Mouse (Mus musculus): ENCODE data around the gene Clec1b.

The Clec1b gene

DNA sequence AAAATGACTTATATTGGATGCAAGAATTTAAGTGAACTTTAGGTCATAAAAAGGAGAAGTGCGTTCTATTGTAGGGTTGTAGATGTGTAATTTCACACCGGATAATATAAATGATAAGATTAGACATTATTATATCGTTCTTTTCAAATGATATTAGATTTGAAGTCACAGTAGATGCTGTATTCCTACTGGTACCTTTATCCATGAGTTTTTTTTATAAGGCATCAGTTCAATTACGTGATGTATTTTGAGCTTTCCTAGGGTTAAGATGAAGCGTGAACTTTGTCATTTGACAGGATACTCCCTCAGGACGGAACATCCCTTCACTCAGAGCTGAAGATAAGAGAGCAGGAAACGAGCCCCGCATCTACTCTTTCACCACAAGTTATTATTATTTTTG lies at the start of gene Clec1b:
Gene Clec1b (plus strand): TSS at position 301 of the 400 bp plus-strand sequence.
- in situ Hi-C loops (cut with MboI, MseI) = loop anchor here (10.0 kb wide), 1 partner anchor 128 kb away; no protein-coding TSS in a partner anchor

DNA sequence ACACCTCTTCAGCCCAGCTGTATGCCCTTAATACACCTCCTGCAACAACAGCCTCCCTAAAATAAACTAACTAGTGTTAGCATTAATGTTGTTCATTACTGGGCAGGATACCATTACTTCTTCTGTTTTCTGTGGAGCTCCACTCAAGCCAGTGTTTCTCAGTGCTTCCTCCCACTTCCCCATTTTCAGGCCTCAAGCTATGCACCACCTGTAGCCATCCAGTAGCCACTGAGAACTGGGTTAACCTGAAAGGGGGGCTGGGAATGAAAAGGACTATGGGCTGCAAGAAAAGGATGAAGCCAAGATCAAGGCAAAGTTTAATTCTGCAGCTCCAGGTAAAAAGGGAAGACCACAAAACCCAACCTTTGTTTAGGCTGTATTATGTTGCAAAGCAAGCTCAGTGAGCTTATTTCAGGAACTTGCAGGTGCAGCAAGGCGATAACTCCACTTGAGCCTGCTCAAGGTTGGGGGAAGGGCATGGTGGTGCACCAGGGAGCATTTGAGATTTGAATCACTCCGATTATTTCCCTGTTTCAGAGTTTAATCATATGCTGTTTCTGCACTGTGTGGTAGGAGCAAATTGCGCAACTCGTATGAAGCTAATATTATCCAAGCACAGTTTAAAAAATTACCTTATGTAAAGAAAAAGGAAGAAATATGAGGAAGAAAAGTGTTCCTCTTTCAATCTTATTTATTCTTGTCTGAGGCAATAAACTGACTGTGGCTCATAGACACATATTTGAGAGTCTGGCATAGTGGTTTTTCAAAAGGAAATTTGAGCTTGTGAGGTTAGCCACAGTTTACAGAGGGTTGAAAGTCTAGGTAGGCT lies 47.4 kb upstream of the Clec1b start:
- in situ Hi-C loops (cut with MboI, MseI) = loop anchor here (25.0 kb wide), 1 partner anchor 262 kb away; no protein-coding TSS in a partner anchor

DNA sequence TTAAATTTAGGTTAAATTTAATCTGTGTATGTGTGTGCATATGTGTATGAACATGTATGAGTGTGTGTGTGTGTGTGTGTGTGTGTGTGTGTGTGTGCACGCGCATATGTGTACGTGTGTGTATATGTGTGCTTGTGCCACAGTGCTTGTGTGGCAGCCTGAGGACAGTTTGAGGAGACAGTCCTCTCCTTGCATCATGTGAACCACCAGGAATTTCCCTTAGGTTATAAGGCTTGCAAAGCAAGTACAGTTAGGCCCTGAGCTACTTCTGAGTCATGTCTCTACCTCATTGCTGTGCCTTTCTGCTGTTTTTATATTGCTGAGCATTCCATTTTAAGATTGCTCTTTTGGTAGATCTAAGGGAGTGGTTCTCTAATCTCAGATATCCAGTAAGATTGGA lies 46.0 kb upstream of the Clec1b start:
- in situ Hi-C loops (cut with MboI, MseI) = loop anchor here (25.0 kb wide), 1 partner anchor 264 kb away; no protein-coding TSS in a partner anchor

DNA sequence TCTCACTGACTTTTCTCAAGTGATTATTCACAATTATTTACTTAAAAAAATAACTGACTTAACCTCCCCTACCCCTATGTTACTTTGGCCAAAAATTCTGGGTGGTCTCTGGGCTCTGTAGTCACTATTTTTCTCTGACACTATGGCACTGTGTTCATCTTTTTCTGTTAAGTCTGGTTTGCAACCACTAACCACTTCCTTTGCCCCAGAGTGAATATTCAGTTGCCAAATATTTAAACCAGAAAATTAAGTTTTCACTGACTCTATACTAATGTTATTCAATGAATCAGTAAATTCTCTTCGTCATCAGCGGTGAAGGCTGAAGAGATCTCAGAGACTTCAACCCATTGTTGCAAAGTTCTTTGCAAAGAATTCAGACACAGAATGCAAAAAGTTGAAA lies 41.3 kb upstream of the Clec1b start:
- in situ Hi-C loops (cut with MboI, MseI) = loop anchor here (25.0 kb wide), 1 partner anchor 268 kb away; no protein-coding TSS in a partner anchor

DNA sequence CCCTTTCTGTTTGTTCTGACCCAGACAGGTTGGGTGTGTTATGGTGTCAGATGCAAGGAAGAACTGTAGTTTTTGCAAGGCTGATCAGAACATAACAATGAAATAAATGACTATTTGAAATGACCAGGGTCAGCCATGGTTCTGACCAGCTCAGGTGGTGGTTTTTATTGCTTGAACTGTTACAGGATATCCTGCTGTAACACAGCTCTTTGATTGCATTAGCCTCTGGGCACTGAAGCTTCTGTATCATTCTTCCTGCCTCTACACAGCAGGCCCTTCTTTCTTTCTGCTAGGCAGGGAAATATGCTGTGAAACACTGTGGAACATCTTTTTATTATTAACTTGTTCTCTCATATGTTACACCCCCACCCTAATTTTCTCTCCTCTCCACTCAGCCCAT lies 40.7 kb upstream of the Clec1b start:
- in situ Hi-C loops (cut with MboI, MseI) = loop anchor here (25.0 kb wide), 1 partner anchor 269 kb away; no protein-coding TSS in a partner anchor

DNA sequence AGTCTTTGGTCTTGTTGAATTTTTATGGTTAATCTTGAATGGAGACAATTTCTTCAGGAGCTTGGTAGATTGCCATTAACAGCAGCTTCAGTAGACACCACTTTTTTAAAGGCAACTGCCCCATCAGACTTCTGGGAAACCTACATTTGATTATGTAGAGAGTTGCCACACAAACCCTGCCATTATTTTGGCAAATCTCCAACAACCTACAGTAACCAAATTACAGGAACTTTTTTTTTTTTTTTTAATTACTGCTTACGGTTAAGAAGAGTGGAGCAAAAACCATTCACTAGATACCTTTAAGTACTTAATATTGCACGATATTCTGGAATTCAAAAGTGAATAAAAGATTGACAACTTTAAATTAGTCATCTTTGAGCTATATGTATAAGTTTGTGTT lies 37.6 kb upstream of the Clec1b start:
- in situ Hi-C loops (cut with MboI, MseI) = loop anchor here (25.0 kb wide), 1 partner anchor 272 kb away; no protein-coding TSS in a partner anchor

DNA sequence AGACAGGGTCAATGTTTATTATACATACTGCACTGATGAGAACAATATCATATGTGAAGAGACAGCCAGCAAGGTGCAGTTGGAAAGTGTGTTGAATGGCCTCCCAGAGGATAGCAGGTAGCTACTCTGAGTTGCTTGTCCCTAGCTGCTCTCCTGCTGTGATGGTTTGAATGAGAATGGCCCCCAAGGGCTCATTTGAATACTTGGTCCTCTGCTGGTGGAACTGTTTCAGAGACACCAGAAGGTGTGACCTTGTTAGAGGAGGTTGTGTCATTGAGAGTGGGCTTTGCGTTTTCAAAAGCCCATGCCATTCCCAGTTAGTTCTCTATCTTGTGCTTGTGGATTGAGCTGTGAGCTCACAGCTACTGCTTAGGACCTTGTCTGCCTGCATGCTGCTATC lies 33.2 kb upstream of the Clec1b start:
- in situ Hi-C loops (cut with MboI, MseI) = loop anchor here (5.0 to 25.0 kb wide), 3 partner anchors 112 to 509 kb away; no protein-coding TSS in a partner anchor

DNA sequence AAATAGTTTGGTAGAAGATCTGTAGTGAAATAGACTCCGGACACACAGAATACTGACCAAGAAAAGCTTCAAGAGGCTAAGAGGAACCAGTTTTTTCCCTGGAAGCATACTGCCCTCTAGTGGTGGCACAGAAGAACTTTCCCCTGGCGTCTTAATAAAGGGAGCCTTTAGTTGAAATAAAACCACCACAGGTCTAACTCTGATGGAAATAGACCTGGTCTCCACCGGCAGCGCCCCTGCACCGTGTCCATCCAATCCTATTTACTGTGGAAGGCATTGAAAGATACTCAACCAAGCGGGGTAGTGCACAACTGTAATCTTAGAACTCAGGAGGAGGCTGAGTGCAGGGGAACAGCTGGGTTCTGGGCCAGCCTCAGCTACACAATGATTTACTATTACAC lies 31.1 kb upstream of the Clec1b start:
- in situ Hi-C loops (cut with MboI, MseI) = loop anchor here (10.0 to 25.0 kb wide), 2 partner anchors 279 to 511 kb away; no protein-coding TSS in a partner anchor

DNA sequence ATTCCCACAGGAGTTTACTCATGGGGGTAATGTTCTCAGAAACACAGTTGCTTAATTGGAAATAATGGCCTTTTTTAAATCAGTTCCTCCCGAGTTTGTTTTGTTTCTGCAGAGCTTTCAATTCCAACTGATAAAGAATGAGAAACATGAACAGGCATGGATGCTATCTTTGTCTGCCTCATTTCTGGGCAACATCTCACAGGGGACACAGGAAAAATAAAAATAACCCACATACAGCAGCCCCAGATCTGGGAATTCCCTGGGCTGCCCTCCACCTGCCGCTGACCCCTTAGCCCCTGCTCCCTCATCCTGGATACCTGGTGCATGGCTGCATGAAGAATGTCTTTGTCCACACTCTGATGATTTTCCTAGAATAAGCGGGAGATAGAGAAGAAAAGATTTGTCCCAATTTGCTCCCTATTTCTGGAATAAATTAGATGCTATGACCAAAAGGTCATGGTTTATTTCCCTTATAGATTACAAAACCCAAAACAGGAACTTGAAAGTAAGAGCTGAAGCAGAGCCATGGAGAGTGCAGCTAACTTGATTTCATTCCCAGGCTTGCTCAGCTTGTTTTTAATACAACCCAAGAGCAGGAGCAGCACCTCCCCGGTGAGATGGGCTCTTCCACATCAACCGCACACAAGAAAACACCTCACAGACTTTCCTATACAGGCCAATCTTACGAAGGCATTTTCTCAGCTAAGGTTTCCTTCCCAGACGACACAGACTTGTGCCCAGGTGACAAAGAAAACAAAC lies 27.5 kb upstream of the Clec1b start:
- in situ Hi-C loops (cut with MboI, MseI) = loop anchor here (10.0 to 25.0 kb wide), 2 partner anchors 282 to 515 kb away; no protein-coding TSS in a partner anchor

DNA sequence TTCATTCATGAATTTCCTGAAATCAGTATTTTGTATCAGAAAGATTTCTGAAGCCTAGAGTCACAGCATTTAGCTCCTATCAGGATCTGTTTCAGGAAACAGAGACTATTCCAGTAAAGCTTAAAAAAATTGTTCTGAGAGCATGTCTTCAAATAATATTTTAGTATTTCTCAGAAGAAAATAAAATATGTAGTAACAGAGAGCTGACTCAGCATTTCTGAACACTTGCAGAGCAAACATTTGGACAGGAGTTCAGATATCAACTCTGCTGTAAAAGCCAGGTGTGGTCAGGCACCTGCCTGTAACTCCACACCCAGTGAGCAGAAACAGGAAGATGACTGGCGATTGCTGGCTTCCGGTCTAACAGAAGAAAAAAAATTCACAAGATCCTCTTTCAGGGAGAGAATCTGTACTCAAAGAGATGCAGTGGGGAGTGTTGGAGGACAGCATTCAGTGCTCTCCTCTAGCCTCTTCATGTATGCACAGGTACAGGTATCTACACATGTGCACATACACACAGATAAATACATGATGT lies 22.1 kb upstream of the Clec1b start:
- in situ Hi-C loops (cut with MboI, MseI) = loop anchor here (25.0 kb wide), 1 partner anchor 288 kb away; no protein-coding TSS in a partner anchor

DNA sequence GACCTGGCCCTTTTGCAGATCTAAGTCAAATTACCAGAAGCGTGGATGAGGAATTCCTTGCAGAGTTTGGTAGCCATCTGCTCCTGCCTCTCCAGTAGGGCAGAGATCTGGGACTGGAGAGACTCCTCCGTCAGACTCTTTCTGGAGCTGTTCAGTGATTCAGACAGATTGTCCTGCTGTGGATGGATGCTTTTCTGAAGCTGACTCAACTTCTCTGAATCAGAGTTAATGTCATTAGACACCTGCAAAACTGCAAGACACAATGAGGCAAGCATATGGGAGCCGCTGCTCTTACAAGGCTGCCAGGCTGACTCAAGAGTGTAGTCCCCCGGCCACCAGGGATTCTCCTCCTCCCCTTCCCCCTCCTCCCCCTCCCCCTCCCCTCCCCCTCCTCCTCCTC lies 16.6 kb upstream of the Clec1b start:
- in situ Hi-C loops (cut with MboI, MseI) = no loop called here

DNA sequence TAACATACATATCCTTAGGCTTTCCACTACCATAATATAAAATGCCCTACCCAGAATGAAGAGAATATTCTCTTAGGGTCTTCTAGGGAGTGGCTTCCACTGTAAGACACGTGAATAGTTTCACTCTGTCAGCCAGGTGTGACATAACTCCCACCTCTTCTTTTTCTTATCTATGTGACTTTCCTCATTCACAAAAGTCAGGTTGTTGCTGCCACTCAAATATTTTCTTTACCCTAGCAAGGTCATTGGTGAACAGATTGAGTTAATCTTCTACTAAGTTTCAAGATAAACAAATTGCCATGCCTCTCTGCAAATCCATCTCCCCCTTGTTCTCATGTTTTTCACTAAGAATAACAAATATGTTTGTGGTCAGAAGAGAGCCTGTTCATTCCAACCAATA lies 15.4 kb upstream of the Clec1b start:
- in situ Hi-C loops (cut with MboI, MseI) = no loop called here

DNA sequence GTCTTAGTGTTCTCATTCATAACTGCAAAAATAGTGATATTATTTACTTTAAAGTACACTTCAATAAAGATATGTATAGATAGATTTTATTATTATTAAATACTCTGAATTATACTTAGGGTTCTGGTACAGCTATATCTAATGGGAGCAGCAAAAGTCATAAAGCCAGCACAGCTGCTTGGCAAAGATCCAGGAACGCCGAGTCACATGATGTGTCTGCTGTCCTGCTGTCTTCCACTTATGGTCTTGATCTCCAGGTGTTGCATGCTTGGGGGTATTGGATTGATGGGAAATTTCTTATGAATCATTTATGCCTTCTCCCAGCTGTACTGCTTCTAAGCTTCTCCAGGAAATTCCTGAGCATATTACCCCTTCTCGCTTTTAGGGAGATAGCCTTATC lies 13.6 kb upstream of the Clec1b start:
- in situ Hi-C loops (cut with MboI, MseI) = no loop called here

DNA sequence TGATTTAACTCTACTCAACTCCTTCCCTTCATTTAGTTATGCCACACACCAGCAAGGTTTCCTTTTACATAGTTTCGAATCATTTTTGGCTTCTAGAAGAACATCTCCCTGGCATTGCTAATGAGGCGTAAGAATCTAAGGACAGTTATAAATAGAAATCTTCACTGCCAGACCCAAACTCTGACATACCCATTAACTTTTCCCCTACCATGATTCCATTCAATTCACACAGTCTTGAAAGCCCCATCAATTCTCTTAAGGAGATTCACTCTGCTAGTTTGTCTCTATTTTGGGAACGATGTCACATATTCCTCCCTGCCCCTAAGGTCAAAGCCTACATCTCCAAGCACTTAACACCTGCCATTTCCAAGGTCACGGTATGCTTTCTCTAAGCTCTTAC lies 12.1 kb upstream of the Clec1b start:
- in situ Hi-C loops (cut with MboI, MseI) = loop anchor here (5.0 kb wide), 1 partner anchor 172 kb away; no protein-coding TSS in a partner anchor

DNA sequence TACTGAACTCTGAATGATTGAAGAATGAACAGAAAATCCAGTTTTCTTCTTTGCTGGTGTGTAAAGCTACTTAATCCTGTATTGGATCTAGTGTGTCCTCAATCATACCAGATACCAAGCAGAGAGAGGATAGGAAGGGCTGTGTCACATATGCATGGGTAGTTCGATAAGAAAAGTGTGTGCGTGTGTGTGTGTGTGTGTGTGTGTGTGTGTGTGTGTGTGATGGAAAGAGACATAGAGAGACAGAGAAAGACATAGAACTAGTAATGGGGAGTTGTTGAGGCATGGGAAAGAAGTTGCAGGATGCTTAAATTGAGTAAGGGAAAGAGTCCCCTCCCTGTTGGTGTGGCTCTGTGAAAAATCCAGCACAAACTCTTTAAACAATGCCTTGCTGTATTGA lies 11.3 kb upstream of the Clec1b start, which contains the start of gene Clec12b:
Gene Clec12b (minus strand): TSS at position 101 of the 400 bp plus-strand sequence.
- in situ Hi-C loops (cut with MboI, MseI) = loop anchor here (5.0 kb wide), 1 partner anchor 172 kb away; no protein-coding TSS in a partner anchor

DNA sequence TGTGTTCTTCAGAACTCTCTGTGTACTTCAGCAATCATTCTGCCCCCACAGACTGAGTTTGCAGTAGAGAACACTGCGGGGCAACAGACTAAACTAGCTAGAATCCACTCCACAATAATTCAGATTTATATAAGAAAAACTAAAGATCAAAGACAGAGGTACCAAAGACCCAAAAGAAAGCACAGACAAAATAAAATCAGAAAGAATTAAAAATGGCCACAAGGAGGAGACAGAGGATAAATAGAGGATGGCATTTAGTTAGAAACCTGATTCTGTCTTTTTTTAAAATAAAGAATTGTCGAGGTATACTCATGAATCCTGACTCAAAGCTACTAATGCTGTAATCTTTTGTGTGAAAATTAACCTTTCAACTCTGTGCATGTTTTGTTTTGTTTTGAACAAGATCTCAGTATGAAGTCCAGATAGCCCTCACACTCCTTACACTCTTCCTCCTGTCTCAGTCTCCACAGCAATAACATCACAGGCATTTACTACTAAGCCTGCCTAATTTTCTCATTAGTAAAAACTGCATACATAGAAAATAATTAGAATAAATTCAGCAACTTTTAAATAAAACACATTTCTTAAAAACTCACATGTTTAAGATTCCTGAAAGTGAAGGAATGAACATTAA lies 3.9 kb upstream of the Clec1b start:
- in situ Hi-C loops (cut with MboI, MseI) = loop anchor here (10.0 kb wide), 1 partner anchor 132 kb away; no protein-coding TSS in a partner anchor

DNA sequence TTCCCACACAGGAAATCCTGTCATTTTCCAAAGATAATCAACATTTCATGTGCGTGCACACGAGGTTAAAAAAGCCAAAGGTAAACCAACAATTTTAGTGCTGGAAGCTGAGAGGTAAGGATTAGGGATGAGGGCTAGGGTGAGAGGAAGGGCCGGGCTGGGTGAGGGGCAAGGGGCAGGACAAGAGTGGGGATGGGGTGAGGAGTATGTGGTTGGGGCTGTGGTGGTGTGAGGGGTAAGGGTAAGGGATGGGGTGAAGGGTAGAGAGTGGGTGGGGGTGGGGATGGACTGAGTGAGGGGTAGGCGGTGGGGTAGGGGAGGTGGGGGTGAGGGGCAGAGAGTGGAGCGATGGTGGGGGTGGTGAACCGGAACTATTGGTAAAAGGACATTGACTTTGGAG lies 3.4 kb upstream of the Clec1b start:
- in situ Hi-C loops (cut with MboI, MseI) = loop anchor here (10.0 kb wide), 1 partner anchor 131 kb away; no protein-coding TSS in a partner anchor

DNA sequence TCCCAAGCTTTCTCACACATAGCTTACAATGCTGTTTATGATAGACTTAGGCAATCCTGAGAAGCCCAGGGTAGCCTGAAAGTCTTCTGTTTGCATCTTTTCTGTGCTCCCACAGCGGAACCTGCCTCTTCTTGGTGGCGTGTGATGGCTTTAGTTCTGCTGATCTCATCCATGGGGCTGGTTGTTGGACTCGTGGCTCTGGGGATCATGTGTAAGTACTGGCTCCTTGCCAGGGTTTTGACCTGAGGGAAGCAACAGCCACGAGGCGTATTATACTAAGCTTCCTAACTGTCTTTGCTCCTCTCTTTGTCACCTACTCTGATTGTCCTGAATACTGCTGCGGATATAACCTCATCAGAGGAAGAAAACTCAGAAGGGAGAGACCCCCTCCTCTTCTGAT lies 2.8 kb downstream of the Clec1b start:
- in situ Hi-C loops (cut with MboI, MseI) = loop anchor here (5.0 to 10.0 kb wide), 2 partner anchors 42 to 125 kb away; no protein-coding TSS in a partner anchor

DNA sequence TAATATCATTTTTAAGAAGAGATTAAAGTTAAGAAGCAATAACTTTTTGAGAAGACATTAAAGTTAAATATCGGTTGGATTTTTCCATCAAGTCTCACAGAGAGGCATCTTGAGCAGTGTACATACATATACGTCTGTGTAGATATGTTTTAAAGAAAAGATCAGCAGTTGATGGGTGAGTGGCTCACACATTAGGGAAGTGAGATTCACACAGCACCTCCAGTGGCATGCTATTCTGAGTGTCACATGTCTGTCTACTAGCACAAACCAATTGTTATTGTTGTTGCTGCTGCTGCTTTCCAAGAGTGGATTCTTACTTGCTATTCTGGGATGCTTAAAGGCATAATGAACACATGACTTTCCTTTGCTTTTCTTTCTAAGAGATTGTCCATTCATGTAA lies 5.3 kb downstream of the Clec1b start:
- in situ Hi-C loops (cut with MboI, MseI) = loop anchor here (5.0 kb wide), 1 partner anchor 40 kb away; no protein-coding TSS in a partner anchor

DNA sequence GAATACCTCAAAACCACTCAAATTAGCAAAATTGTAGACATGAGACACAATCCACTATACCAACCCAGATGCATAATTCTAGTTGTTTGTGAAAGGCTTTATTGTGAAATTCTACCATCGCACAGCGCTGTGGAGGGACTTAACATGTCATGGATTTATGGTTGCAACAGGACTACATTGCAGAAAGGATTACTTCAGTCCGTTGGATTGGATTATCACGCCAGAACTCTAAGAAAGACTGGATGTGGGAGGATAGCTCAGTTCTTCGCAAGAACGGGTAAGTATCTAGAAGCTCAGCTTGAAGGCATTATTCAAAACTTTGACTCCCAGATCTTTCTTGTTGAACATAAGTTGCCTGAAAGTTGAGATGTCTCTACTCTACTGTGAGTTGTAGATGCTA lies 6.3 kb downstream of the Clec1b start:
- in situ Hi-C loops (cut with MboI, MseI) = loop anchor here (5.0 kb wide), 1 partner anchor 39 kb away; no protein-coding TSS in a partner anchor

DNA sequence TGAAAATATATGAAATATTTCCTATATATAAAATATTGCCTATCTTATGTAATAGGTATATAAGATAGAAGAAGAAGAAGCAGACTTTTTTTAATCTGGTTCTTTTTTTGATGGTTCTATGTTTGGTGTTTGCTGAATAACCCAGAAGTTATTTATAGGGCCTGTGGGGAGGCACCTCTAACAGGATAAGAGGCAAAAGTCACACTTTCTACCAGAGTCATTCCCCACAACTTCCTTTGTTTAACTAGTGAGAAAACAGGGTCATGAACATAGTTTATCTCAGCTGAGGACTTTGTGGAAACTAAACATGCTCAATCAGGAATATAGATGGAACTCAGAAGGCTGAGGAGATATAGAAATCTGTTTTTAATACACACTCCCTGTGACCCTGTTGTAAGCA lies 8.9 kb downstream of the Clec1b start:
- in situ Hi-C loops (cut with MboI, MseI) = no loop called here

All from regulatory T cell (primary cell).